Mouse (Mus musculus) left cerebral cortex, adult 2 months (tissue): Measurements from ENCODE around the gene Wdr20. TPM values are rescaled to one million over a fixed set of nuclear protein-coding genes. Genes with fewer than 3 reads are reported as not detected.
"Not testable (repeated sequence)": the region's sequence is repeated elsewhere in the genome, so short reads cannot be mapped to it uniquely, and the experiment has no call there.

Source experiments
- DNase-seq, 2 experiments: peaks; one replicate each; pipeline ENCODE4 v3.0.0; 2021 to 2022; ENCODE audit warnings: low spot score in 2 of 2, mixed read lengths in 1 of 2; ENCODE audit errors: extremely low spot score in 1 of 2
- H3K27ac ChIP-seq: fragments of 200-600 bp; 2 replicates; pipeline ENCODE4 v1.8.1; 2022
- H3K4me3 ChIP-seq: fragments of 200-600 bp; 2 replicates; pipeline ENCODE4 v1.8.1; 2022
- CTCF ChIP-seq: fragments of 200-600 bp; IDR thresholded peaks from 2 replicates; pipeline ENCODE4 v1.8.1; 2022; ENCODE audit warnings: antibody characterized with exemption, mild to moderate bottlenecking, moderate library complexity
- intact Hi-C: fragments of 180-260 bp; cut with DNase I; formaldehyde crosslinking; loops from one replicate; pipeline ENCODE4 v1.15.1; 2025
- total RNA-seq, 2 experiments: library from RNA; stranded (reverse); gene quantifications; 2 replicates each; pipeline ENCODE4 v1.2.3; 2021

Gene Wdr20
- total RNA-seq, 2 experiments from 2014 or later = 41.1 to 45.4 TPM

GRCm38 (mm10) chr12:110725051-110725450 is 12.7 kb upstream of the Wdr20 start:
- H3K27ac ChIP-seq = no peak overlapping the region
- intact Hi-C loops = no loop called here
- no peak for DNase-seq
- H3K4me3 ChIP-seq = no peak overlapping the region
- TF ChIP-seq CTCF = no peak

GRCm38 (mm10) chr12:110725489-110725888 is 12.3 kb upstream of the Wdr20 start:
- no peak for DNase-seq
- no peak for TF ChIP-seq CTCF
- Histone ChIP-seq H3K4me3 (no peak overlapping the region), H3K27ac (no peak overlapping the region)
- intact Hi-C loops = no loop called here

GRCm38 (mm10) chr12:110726428-110726827 is 11.3 kb upstream of the Wdr20 start:
- no peak for TF ChIP-seq CTCF
- H3K4me3 ChIP-seq = no peak overlapping the region
- intact Hi-C loops = no loop called here
- H3K27ac ChIP-seq = no peak overlapping the region
- DNase-seq = no peak

GRCm38 (mm10) chr12:110733254-110733653 is 4.5 kb upstream of the Wdr20 start:
- intact Hi-C loops = not testable (repeated sequence)

GRCm38 (mm10) chr12:110736641-110737040 is 1.1 kb upstream of the Wdr20 start:
- Histone ChIP-seq H3K27ac (no peak overlapping the region), H3K4me3 (no peak overlapping the region; the same call in 1 of the 2 replicates)
- intact Hi-C loops = loop anchor here (2.0 kb wide), 1 partner anchor 40 kb away; no protein-coding TSS in a partner anchor
- no peak for DNase-seq
- TF ChIP-seq CTCF = no peak; the same call in none of the 2 replicates

More at GRCm38 (mm10) chr12:110733254-110733653, 4.5 kb upstream of the Wdr20 start:
- H3K4me3 ChIP-seq, DNase-seq, H3K27ac ChIP-seq: not testable (repeated sequence)

- H3K4me3 ChIP-seq = peak overlapping the region; percentile 100
- no peak for DNase-seq
- H3K27ac ChIP-seq = peak overlapping the region; percentile 95
- intact Hi-C loops = loop anchor here (2.0 kb wide), 1 partner anchor 102 kb away; the partner anchor contains the start of gene Mok
- no peak for TF ChIP-seq CTCF
These were observed 596 bp downstream of the Wdr20 start for GRCm38 (mm10) chr12:110738158-110738921.

- H3K27ac ChIP-seq = no peak overlapping the region
- TF ChIP-seq CTCF = no peak
- H3K4me3 ChIP-seq = no peak overlapping the region
- no peak for DNase-seq
- intact Hi-C loops = no loop called here
These were observed 13.2 kb downstream of the Wdr20 start for GRCm38 (mm10) chr12:110750770-110751439.

- Histone ChIP-seq H3K4me3 (no peak overlapping the region), H3K27ac (no peak overlapping the region)
- TF ChIP-seq CTCF = no peak
- intact Hi-C loops = no loop called here
- no peak for DNase-seq
These were observed 15.0 kb downstream of the Wdr20 start for GRCm38 (mm10) chr12:110752703-110753102.

- Histone ChIP-seq H3K4me3 (no peak overlapping the region), H3K27ac (no peak overlapping the region)
- intact Hi-C loops = no loop called here
- DNase-seq = no peak
- no peak for TF ChIP-seq CTCF
These were observed 16.2 kb downstream of the Wdr20 start for GRCm38 (mm10) chr12:110753976-110754375.

- intact Hi-C loops = no loop called here
- H3K27ac ChIP-seq = no peak overlapping the region
- TF ChIP-seq CTCF = no peak
- no peak for DNase-seq
- no peak overlapping the region for H3K4me3 ChIP-seq
These were observed 19.4 kb downstream of the Wdr20 start for GRCm38 (mm10) chr12:110757161-110757560.

- TF ChIP-seq CTCF = no peak
- Histone ChIP-seq H3K4me3 (no peak overlapping the region), H3K27ac (no peak overlapping the region)
- DNase-seq = no peak
- intact Hi-C loops = no loop called here
These were observed 21.2 kb downstream of the Wdr20 start for GRCm38 (mm10) chr12:110758932-110759331.

GRCm38 (mm10) chr12:110762321-110762720 is 24.6 kb downstream of the Wdr20 start:
- H3K4me3 ChIP-seq = no peak overlapping the region
- DNase-seq = no peak
- no peak overlapping the region for H3K27ac ChIP-seq
- intact Hi-C loops = no loop called here
- no peak for TF ChIP-seq CTCF
